Mouse (Mus musculus): ENCODE measurements around the gene Tab1. TPM values are rescaled to one million over a fixed set of nuclear protein-coding genes. Genes with fewer than 3 reads are reported as not detected.

The Tab1 gene
- polyA plus RNA-seq, 1 experiment, result 49.3 TPM

DNA sequence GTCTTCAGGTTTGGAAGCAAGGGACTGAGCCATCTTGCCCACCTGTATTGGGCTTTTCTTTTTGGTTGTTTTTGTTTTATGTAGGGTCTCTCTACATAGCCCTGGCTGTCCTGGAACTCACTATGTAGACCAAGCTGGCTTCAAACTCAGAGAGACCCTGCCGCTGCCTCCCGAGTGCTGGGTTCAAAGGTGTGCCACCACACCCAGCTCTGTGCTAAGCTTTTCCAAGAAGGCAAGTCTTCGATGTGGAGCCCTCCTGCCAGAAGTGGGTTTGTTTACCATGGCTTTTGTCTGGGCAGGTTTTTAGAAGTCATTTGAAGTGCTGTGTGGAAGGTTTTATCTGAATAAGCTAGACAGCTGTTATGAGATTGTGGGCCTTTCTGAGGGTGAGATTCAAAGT is 8.0 kb downstream of the Tab1 start:
- TF ChIP-seq POLR2A (IDR thresholded peaks at IDR 0.05; ENCODE audit: borderline replicate concordance, extremely low read depth, insufficient read depth, insufficient read length, poor library complexity, severe bottlenecking) (no peak), CTCF (IDR thresholded peaks at IDR 0.05; ENCODE audit: borderline replicate concordance, extremely low read depth, insufficient read depth, insufficient read length) (no peak)
- no peak for DNase-seq (ENCODE audit: low read depth)

DNA sequence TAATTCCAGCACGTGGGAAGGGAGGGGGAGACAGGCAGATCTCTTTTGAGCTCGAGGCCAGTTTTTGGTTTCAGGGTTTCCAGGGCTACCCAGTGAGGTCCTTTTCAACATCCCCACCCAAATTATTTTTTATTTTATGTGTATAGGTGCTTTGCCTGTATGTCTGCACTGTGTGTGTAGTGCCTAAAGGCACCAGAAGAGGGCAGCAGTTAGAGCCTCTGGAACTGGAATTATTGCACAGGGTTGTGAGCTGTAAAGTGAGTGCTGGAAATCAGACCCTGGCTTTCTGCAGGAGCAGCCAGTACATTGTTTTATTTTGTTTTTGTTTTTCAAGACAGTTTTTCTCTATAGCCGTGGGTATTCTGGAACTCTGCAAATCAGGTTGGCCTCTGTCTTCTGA is 9.2 kb downstream of the Tab1 start:
- no peak for DNase-seq (ENCODE audit: low read depth)

GRCm38 (mm10) chr15:80143760-80144159 is 10.8 kb downstream of the Tab1 start:
- no peak for DNase-seq (ENCODE audit: low read depth)
- TF ChIP-seq POLR2A (IDR thresholded peaks at IDR 0.05; ENCODE audit: borderline replicate concordance, extremely low read depth, insufficient read depth, insufficient read length, poor library complexity, severe bottlenecking) (no peak), CTCF (IDR thresholded peaks at IDR 0.05; ENCODE audit: borderline replicate concordance, extremely low read depth, insufficient read depth, insufficient read length) (no peak)

More for the DNA sequence above, 9.2 kb downstream of the Tab1 start:
- TF ChIP-seq POLR2A (IDR thresholded peaks at IDR 0.05; ENCODE audit: borderline replicate concordance, extremely low read depth, insufficient read depth, insufficient read length, poor library complexity, severe bottlenecking) (no peak), CTCF (IDR thresholded peaks at IDR 0.05; ENCODE audit: borderline replicate concordance, extremely low read depth, insufficient read depth, insufficient read length) (no peak; the same call in 1 of the 2 replicates)

DNA sequence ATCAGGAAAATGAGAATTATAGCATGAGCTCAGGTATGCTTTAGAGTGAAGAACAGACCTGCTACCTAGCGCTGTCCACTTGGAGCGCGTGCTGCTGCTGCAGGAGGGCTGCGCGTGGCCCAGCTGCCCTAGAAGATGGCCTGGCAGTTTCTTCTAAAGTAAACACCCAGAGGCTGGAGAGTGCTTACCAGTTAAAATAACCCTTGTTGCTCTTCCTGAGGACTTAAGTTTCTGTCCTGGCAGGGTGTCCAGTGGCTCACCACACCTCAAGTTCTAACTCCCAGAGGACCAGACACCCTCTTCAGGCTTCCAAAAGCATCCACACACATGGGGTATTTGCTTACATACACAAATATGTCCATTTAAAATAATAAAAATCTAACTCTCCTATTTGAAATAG is 12.5 kb downstream of the Tab1 start:
- DNase-seq (ENCODE audit: low read depth), result no peak
- TF ChIP-seq CTCF (IDR thresholded peaks at IDR 0.05; ENCODE audit: borderline replicate concordance, extremely low read depth, insufficient read depth, insufficient read length) (no peak), POLR2A (IDR thresholded peaks at IDR 0.05; ENCODE audit: borderline replicate concordance, extremely low read depth, insufficient read depth, insufficient read length, poor library complexity, severe bottlenecking) (no peak)

GRCm38 (mm10) chr15:80146153-80146552 is 13.2 kb downstream of the Tab1 start:
- no peak for TF ChIP-seq CTCF (IDR thresholded peaks at IDR 0.05; ENCODE audit: borderline replicate concordance, extremely low read depth, insufficient read depth, insufficient read length)
- no peak for TF ChIP-seq POLR2A (IDR thresholded peaks at IDR 0.05; ENCODE audit: borderline replicate concordance, extremely low read depth, insufficient read depth, insufficient read length, poor library complexity, severe bottlenecking)
- no peak for DNase-seq (ENCODE audit: low read depth)

GRCm38 (mm10) chr15:80147090-80147489 is 14.2 kb downstream of the Tab1 start:
- TF ChIP-seq CTCF (IDR thresholded peaks at IDR 0.05; ENCODE audit: borderline replicate concordance, extremely low read depth, insufficient read depth, insufficient read length) (no peak), POLR2A (IDR thresholded peaks at IDR 0.05; ENCODE audit: borderline replicate concordance, extremely low read depth, insufficient read depth, insufficient read length, poor library complexity, severe bottlenecking) (no peak)
- DNase-seq (ENCODE audit: low read depth), result no peak

GRCm38 (mm10) chr15:80147511-80147910 is 14.6 kb downstream of the Tab1 start:
- no peak for DNase-seq (ENCODE audit: low read depth)
- TF ChIP-seq POLR2A (IDR thresholded peaks at IDR 0.05; ENCODE audit: borderline replicate concordance, extremely low read depth, insufficient read depth, insufficient read length, poor library complexity, severe bottlenecking) (no peak), CTCF (IDR thresholded peaks at IDR 0.05; ENCODE audit: borderline replicate concordance, extremely low read depth, insufficient read depth, insufficient read length) (no peak)

DNA sequence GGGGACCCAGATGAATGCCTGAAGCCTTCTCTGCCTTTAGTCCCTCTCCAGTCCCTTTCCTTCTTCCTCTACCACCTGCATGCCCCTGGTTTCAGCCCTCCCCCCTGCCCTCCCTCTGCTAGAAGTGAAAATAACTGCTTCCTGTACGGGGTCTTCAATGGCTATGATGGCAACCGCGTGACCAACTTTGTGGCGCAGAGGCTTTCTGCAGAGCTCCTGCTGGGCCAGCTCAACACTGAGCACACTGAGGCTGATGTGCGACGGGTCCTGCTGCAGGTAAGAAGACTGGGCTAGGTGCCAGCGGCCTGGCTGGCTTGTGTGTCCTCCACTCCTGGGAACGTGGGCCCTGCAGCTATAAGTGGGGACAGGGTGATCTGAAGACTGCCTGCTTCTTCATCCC is 15.6 kb downstream of the Tab1 start:
- TF ChIP-seq CTCF (IDR thresholded peaks at IDR 0.05; ENCODE audit: borderline replicate concordance, extremely low read depth, insufficient read depth, insufficient read length) (no peak), POLR2A (IDR thresholded peaks at IDR 0.05; ENCODE audit: borderline replicate concordance, extremely low read depth, insufficient read depth, insufficient read length, poor library complexity, severe bottlenecking) (no peak)
- DNase-seq (ENCODE audit: low read depth), result no peak

DNA sequence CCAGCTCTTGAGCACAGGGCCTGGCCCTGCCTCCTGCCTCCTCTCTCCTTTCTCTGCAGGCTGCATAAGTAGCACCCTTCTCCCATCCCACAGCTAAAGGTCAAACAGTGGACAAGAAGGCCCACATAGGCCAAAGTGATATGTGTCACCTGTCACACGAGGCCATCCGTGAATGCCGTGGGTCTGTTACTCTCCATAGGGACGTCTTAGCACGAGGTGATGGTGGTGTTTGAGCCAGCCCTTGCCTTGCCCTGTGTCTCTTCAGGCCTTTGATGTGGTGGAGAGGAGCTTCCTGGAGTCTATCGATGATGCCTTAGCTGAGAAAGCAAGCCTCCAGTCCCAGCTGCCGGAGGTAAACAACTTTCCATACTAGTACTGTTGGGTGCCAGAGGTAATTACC is 16.6 kb downstream of the Tab1 start:
- TF ChIP-seq POLR2A (IDR thresholded peaks at IDR 0.05; ENCODE audit: borderline replicate concordance, extremely low read depth, insufficient read depth, insufficient read length, poor library complexity, severe bottlenecking) (no peak), CTCF (IDR thresholded peaks at IDR 0.05; ENCODE audit: borderline replicate concordance, extremely low read depth, insufficient read depth, insufficient read length) (no peak)
- DNase-seq (ENCODE audit: low read depth), result no peak

- TF ChIP-seq CTCF (IDR thresholded peaks at IDR 0.05; ENCODE audit: borderline replicate concordance, extremely low read depth, insufficient read depth, insufficient read length) (no peak), POLR2A (IDR thresholded peaks at IDR 0.05; ENCODE audit: borderline replicate concordance, extremely low read depth, insufficient read depth, insufficient read length, poor library complexity, severe bottlenecking) (no peak)
- no peak for DNase-seq (ENCODE audit: low read depth)
Observed at GRCm38 (mm10) chr15:80152663-80153062, 19.7 kb downstream of the Tab1 start.

DNA sequence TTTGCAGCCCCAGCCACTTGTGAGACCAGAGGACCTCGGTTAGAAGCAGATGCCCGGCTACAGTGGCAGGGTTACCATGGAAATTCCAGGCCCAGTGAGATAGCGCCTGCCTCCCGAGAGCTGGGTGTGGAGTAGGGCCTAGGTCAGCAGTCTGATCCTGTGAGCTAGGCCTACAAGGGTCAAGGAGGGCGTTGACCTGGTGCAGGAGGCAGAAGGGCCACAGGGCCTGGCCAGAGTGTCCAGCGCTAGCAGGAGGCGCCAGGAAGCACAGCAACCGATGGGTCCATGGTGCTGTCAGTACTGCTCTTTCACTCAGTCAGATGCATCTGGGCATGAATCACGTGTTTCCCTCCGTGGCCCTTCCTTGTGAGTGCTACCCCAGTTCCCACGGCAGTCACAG is 20.8 kb downstream of the Tab1 start:
- TF ChIP-seq CTCF (IDR thresholded peaks at IDR 0.05; ENCODE audit: borderline replicate concordance, extremely low read depth, insufficient read depth, insufficient read length) (no peak), POLR2A (IDR thresholded peaks at IDR 0.05; ENCODE audit: borderline replicate concordance, extremely low read depth, insufficient read depth, insufficient read length, poor library complexity, severe bottlenecking) (no peak)
- no peak for DNase-seq (ENCODE audit: low read depth)

- no peak for TF ChIP-seq CTCF (IDR thresholded peaks at IDR 0.05; ENCODE audit: borderline replicate concordance, extremely low read depth, insufficient read depth, insufficient read length)
- TF ChIP-seq POLR2A (IDR thresholded peaks at IDR 0.05; ENCODE audit: borderline replicate concordance, extremely low read depth, insufficient read depth, insufficient read length, poor library complexity, severe bottlenecking), result no peak
- no peak for DNase-seq (ENCODE audit: low read depth)
Observed at GRCm38 (mm10) chr15:80155707-80156106, 22.8 kb downstream of the Tab1 start.

Data from brain, embryonic 14.5 days (tissue).